Mouse (Mus musculus) limb, embryonic 13.5 days (tissue): ENCODE results near the gene Tfe3. TPM values are rescaled to one million over a fixed set of nuclear protein-coding genes. Genes with fewer than 3 reads are reported as not detected.
A peak's percentile ranks its signal among the peaks of the same experiment; 100 is the strongest.
"Not testable (repeated sequence)": the region's sequence is repeated elsewhere in the genome, so short reads cannot be mapped to it uniquely, and the experiment has no call there.

Experiments
- ATAC-seq: fragments of 200-750 bp; cut with Nextera tagmentation; 2 replicates; pipeline ENCODE4 v1.8.0; 2017; ENCODE audit warnings: low read depth, moderate number of reproducible peaks, moderate TSS enrichment; ENCODE audit not compliant: low FRiP score
- H3K27ac ChIP-seq: fragments of 300-500 bp; sonication (generic); 2 replicates; pipeline ENCODE4 v1.5.1; 2015; ENCODE audit warnings: inconsistent platforms, mild to moderate bottlenecking, moderate library complexity
- H3K27me3 ChIP-seq: fragments of 300-500 bp; sonication (generic); 2 replicates; pipeline ENCODE4 v1.6.1; 2015; ENCODE audit warnings: mild to moderate bottlenecking, inconsistent platforms
- H3K36me3 ChIP-seq: fragments of 300-500 bp; sonication (generic); 2 replicates; pipeline ENCODE4 v1.6.1; 2015; ENCODE audit warnings: inconsistent platforms, mild to moderate bottlenecking, moderate library complexity
- H3K4me1 ChIP-seq: fragments of 300-500 bp; sonication (generic); 2 replicates; pipeline ENCODE4 v1.6.1; 2015; ENCODE audit warnings: inconsistent platforms
- H3K4me2 ChIP-seq: fragments of 300-500 bp; sonication (generic); replicated peaks from 2 replicates; pipeline ENCODE4 v1.6.1; 2015; ENCODE audit warnings: inconsistent platforms, mild to moderate bottlenecking, moderate library complexity
- H3K4me3 ChIP-seq: fragments of 300-500 bp; sonication (generic); 2 replicates; pipeline ENCODE4 v1.5.1; 2015; ENCODE audit warnings: moderate library complexity, mild to moderate bottlenecking, inconsistent platforms
- H3K9ac ChIP-seq: fragments of 300-500 bp; sonication (generic); 2 replicates; pipeline ENCODE4 v1.6.1; 2015; ENCODE audit warnings: mild to moderate bottlenecking, inconsistent platforms
- H3K9me3 ChIP-seq: fragments of 300-500 bp; sonication (generic); 2 replicates; pipeline ENCODE4 v1.6.1; 2016; ENCODE audit warnings: inconsistent platforms
- WGBS: fragments of 180-500 bp; shearing (Covaris S2); methylation state at CpG from one replicate; pipeline ENCODE4 v1.1.7; 2015; 5-methylcytosine and 5-hydroxymethylcytosine counted together
- polyA plus RNA-seq: library from polyadenylated mRNA; unstranded; fragments of >200 nt; fragmentation: Nextera tagmentation; extraction: Ambion mirVana; gene quantifications from 2 replicates; pipeline ENCODE4 v1.2.1, GENCODE M21; 2015

Gene Tfe3
- polyA plus RNA-seq, 1 experiment from 2014 or later, result 27.6 TPM

DNA sequence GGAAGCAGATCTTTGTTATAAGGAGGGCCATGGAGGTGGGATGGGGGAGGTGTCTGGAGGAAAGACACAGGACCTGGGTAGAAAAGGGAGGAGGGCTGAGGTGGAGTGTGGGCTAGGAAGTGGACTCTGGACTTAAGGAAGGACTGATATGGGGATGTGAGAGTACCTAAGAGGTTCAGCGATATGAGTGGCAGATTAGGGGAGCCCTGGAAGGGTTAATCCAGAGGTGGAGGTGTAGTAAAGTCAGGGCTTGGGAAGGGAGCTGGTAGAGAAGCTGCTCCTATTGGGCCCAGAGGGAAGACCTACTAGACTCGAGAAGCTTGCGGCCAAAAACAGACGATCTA, 33.5 kb upstream of the Tfe3 start:
- 0 out of 2 replicates have a peak, but pooled peaks cover 8% of the 10 kb centered on the region for H3K4me1 ChIP-seq
- peak overlapping the region; percentile 61 for H3K4me2 ChIP-seq
- peak overlapping the region; percentile 57 for H3K9ac ChIP-seq
- ATAC-seq, result no peak
- H3K36me3 ChIP-seq, result peaks cover 26% of the 10 kb centered on the region
- H3K4me3 ChIP-seq, result peak overlapping the region; percentile 51
- H3K9me3 ChIP-seq, result no peaks in the 10 kb centered on the region
- H3K27ac ChIP-seq, result no peak overlapping the region
- 22% methylated on average over 4 of the region's 4 CpGs for WGBS
- no peaks in the 10 kb centered on the region for H3K27me3 ChIP-seq

GRCm38 (mm10) chrX:7733571-7734156, 28.7 kb upstream of the Tfe3 start:
- no peak overlapping the region for H3K4me3 ChIP-seq
- 0 out of 2 replicates have a peak, but pooled peaks cover 8% of the 10 kb centered on the region for H3K4me1 ChIP-seq
- H3K36me3 ChIP-seq, result peaks cover 8% of the 10 kb centered on the region; the same call in 1 of the 2 replicates
- H3K27me3 ChIP-seq, result no peaks in the 10 kb centered on the region
- H3K9ac ChIP-seq, result 0 out of 2 replicates have a peak overlapping the region, but pooled peaks have one; percentile 8
- no peaks in the 10 kb centered on the region for H3K9me3 ChIP-seq
- ATAC-seq, result no peak; the same call in 1 of the 2 replicates
- no peak overlapping the region for H3K4me2 ChIP-seq
- no peak overlapping the region for H3K27ac ChIP-seq
- 38% methylated on average over 25 of the region's 26 CpGs for WGBS

DNA sequence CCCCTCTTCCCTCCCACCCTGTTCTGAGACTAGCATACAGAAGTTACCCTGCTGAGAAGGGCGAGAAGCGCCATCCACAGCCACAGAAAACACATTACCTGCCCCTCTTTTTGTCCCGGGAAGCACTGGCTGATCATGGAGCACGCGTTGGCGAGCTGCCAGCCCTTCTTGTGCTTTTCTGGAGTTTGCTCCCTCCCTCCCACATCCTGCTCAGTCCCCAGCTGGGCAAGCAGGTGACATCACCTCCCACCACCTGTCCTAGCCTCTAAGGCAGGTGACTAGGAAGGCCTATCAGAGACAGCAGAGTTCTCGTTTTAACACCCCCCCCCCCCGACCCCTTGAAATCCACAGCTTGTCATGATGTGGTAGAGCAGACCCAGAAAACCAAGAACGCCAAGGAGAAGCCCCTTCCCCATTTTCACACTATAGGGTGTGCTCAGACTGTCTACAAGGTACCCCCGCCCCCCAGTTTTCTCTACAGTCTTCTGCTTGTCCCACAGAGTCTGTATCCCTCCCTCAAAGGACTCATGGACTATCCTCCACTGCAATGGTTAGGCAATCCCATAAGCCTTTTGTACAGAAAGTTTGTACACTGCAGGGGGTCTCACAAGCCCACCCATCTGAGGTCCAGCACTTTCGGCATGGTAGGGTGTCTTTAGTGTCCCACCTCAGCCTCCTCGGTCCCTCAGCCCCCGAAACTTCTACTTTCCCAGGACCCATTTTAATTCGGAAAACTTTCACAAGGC, 22.9 kb upstream of the Tfe3 start:
- no peak for ATAC-seq
- no peak overlapping the region for H3K27ac ChIP-seq
- WGBS, result 70% methylated on average over 13 of the region's 14 CpGs
- no peak overlapping the region for H3K4me2 ChIP-seq
- H3K4me1 ChIP-seq, result no peaks in the 10 kb centered on the region
- peaks cover 11% of the 10 kb centered on the region; the same call in 1 of the 2 replicates for H3K36me3 ChIP-seq
- no peaks in the 10 kb centered on the region for H3K27me3 ChIP-seq
- no peak overlapping the region for H3K9ac ChIP-seq
- no peak overlapping the region for H3K4me3 ChIP-seq
- no peaks in the 10 kb centered on the region for H3K9me3 ChIP-seq

DNA sequence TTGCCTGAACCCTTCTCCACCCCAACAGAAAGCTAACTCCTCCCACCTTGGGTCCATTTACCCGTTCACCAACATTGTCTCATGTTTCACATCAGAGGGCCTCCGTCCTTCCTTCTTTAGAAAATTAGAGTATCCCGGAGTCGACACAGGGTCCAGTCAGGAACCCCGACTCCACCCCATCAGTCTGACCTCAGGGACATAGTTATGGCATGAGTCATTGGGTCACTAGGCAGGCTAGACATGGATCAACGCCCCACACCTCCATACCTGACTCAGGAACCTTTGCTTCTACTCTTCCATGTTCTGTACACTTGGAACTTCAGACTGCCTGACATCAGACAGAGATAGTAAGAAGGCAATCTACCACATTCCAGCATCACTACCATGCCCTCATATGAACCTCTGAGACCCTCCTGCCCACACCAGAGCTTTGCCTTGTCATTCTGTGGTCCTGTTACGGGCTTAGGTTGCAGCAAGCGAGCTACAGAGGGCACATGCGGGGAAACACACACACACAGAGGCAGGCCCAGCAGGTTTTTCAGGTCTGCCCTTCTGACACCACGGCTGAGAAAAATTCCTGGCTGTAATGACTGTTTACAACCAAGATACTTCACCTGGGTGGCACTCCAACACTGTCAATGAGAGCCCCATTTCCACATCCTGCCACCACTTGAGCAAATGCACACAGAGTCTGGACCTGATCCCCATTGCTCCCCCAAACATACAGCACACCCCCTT, 22.1 kb upstream of the Tfe3 start:
- peaks cover 5% of the 10 kb centered on the region; the same call in 1 of the 2 replicates for H3K36me3 ChIP-seq
- no peak; the same call in 1 of the 2 replicates for ATAC-seq
- H3K27me3 ChIP-seq, result no peaks in the 10 kb centered on the region
- no peaks in the 10 kb centered on the region for H3K9me3 ChIP-seq
- no peak overlapping the region for H3K4me2 ChIP-seq
- H3K4me1 ChIP-seq, result no peaks in the 10 kb centered on the region
- H3K4me3 ChIP-seq, result no peak overlapping the region
- no peak overlapping the region for H3K27ac ChIP-seq
- H3K9ac ChIP-seq, result no peak overlapping the region
- WGBS, result 49% methylated on average over 10 of the region's 10 CpGs

GRCm38 (mm10) chrX:7741103-7741502, 21.3 kb upstream of the Tfe3 start:
- no peaks in the 10 kb centered on the region for H3K4me1 ChIP-seq
- H3K9ac ChIP-seq, result no peak overlapping the region
- H3K27ac ChIP-seq, result no peak overlapping the region
- H3K27me3 ChIP-seq, result no peaks in the 10 kb centered on the region
- peaks cover 2% of the 10 kb centered on the region; the same call in 1 of the 2 replicates for H3K36me3 ChIP-seq
- 75% methylated on average over 5 of the region's 5 CpGs for WGBS
- no peaks in the 10 kb centered on the region for H3K9me3 ChIP-seq
- ATAC-seq, result no peak
- H3K4me2 ChIP-seq, result no peak overlapping the region
- H3K4me3 ChIP-seq, result no peak overlapping the region

GRCm38 (mm10) chrX:7743470-7743869, 18.9 kb upstream of the Tfe3 start:
- no peaks in the 10 kb centered on the region for H3K4me1 ChIP-seq
- peaks cover 2% of the 10 kb centered on the region; the same call in 1 of the 2 replicates for H3K36me3 ChIP-seq
- no peaks in the 10 kb centered on the region for H3K27me3 ChIP-seq
- WGBS, result 56% methylated on average over 5 of the region's 5 CpGs
- no peak for ATAC-seq
- no peak overlapping the region for H3K4me2 ChIP-seq
- H3K27ac ChIP-seq, result no peak overlapping the region
- no peak overlapping the region for H3K4me3 ChIP-seq
- no peaks in the 10 kb centered on the region for H3K9me3 ChIP-seq
- no peak overlapping the region for H3K9ac ChIP-seq

DNA sequence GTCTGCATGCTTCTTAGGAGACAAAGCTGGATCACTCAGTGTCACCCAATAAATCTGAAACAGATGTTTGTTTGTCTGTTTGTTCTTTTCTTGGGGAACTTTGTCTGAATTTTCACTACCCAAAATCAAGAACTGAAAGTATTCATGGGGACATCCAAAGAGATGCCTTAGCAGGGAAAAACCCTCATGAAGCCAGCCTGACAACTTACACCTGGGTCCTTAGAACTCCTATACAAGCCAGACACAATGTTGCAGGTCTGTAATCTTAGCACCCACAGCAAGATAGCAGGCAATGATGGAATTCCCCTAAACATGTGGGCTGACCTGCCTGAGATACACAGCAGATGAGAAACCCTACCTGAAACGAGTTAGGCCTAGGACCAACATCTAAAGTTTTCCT, 17.4 kb upstream of the Tfe3 start:
- ATAC-seq, result no peak
- Histone ChIP-seq H3K4me2 (no peak overlapping the region), H3K4me1 (peaks cover 7% of the 10 kb centered on the region; the same call in 1 of the 2 replicates), H3K36me3 (peaks cover 2% of the 10 kb centered on the region; the same call in 1 of the 2 replicates), H3K4me3 (no peak overlapping the region), H3K27ac (no peak overlapping the region), H3K9ac (no peak overlapping the region), H3K27me3 (no peaks in the 10 kb centered on the region), H3K9me3 (no peaks in the 10 kb centered on the region)
- 37% methylated on average over 1 of the region's 1 CpGs for WGBS

- WGBS, result 85% methylated on average over 8 of the region's 8 CpGs
- H3K36me3 ChIP-seq, result peaks cover 2% of the 10 kb centered on the region; the same call in 1 of the 2 replicates
- no peak overlapping the region for H3K4me3 ChIP-seq
- H3K4me2 ChIP-seq, result no peak overlapping the region
- H3K27ac ChIP-seq, result no peak overlapping the region
- no peaks in the 10 kb centered on the region for H3K9me3 ChIP-seq
- ATAC-seq, result no peak
- no peak overlapping the region for H3K9ac ChIP-seq
- H3K4me1 ChIP-seq, result peaks cover 9% of the 10 kb centered on the region; the same call in 1 of the 2 replicates
- no peaks in the 10 kb centered on the region for H3K27me3 ChIP-seq
These were observed 16.9 kb upstream of the Tfe3 start for GRCm38 (mm10) chrX:7745429-7745828.

GRCm38 (mm10) chrX:7750432-7751116, 11.8 kb upstream of the Tfe3 start, which contains the start of gene Ccdc120:
TSS of gene Ccdc120 (minus strand) at chrX:7750905.
- Histone ChIP-seq H3K27ac (no peak within 1 kb of the TSS), H3K36me3 (no peaks in the 10 kb centered on the region), H3K4me2 (peak within 1 kb of the TSS; percentile 61), H3K4me3 (peak within 1 kb of the TSS; percentile 61), H3K27me3 (no peaks in the 10 kb centered on the region), H3K4me1 (peaks cover 9% of the 10 kb centered on the region; the same call in 1 of the 2 replicates), H3K9me3 (no peaks in the 10 kb centered on the region), H3K9ac (peak within 1 kb of the TSS; percentile 76)
- ATAC-seq, result peak; percentile 87
- WGBS, result 7% methylated on average over 38 of the region's 56 CpGs

DNA sequence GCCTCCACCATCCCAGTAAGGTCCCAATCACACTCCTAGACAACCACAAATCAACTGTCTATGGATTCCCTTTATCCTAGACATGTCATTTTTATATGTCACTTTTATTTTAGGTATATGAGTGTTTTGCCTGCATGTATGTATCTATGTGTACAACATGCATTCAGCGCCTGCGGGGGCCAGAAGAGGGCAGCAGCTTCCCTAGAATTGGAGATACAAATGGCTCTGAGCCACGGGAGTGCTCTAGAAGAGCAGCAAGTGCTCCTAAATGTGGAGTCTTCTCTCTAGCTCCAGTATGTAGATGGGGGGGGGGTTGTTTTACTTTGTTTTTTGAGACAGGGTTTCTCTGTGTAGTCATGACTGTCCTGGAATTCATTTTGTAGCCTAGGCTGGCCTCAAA, 8.7 kb upstream of the Tfe3 start:
- not testable (repeated sequence) for H3K27me3 ChIP-seq, H3K36me3 ChIP-seq, H3K4me3 ChIP-seq, H3K4me2 ChIP-seq, H3K27ac ChIP-seq, H3K9me3 ChIP-seq, ATAC-seq, H3K9ac ChIP-seq, H3K4me1 ChIP-seq
- 16% methylated on average over 3 of the region's 3 CpGs for WGBS

DNA sequence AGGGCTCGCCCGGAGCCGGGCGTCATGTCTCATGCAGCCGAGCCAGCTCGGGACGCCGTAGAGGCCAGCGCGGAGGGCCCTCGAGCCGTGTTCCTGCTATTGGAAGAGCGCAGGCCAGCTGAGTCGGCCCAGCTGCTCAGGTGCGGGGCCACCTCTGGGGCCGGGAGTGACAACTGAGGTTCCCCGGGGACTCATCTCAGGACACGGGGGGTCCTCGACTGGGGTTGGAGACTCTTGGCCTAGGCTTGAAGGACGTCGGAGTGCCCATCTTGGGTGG, 499 bp downstream of the Tfe3 start:
- peak; percentile 12; the same call in 1 of the 2 replicates for ATAC-seq
- Histone ChIP-seq H3K9ac (peak overlapping the region; percentile 78), H3K36me3 (peaks cover 16% of the 10 kb centered on the region), H3K4me3 (peak overlapping the region; percentile 71), H3K27me3 (no peaks in the 10 kb centered on the region), H3K9me3 (no peaks in the 10 kb centered on the region), H3K4me1 (peaks cover 19% of the 10 kb centered on the region), H3K27ac (no peak overlapping the region), H3K4me2 (peak overlapping the region; percentile 71)
- WGBS, result 15% methylated on average over 21 of the region's 21 CpGs
